Mouse (Mus musculus) MEL (cell line): ENCODE results near the gene Isoc2a.

Experiments
- CTCF ChIP-seq, 3 experiments: IDR thresholded peaks in 2 of 3; conservative IDR thresholded peaks in 1 of 3; 2 replicates each; pipeline ENCODE4 v1.5.1; 2011 to 2012; ENCODE audit warnings: low read length in 3 of 3, low read depth in 2 of 3, mild to moderate bottlenecking in 2 of 3, improper control_type of control experiment in 1 of 3, inconsistent platforms in 1 of 3, mixed read lengths in 1 of 3, moderate library complexity in 1 of 3; ENCODE audit not compliant: control insufficient read depth in 1 of 3, insufficient read depth in 1 of 3, poor library complexity in 1 of 3, severe bottlenecking in 1 of 3
- E2F4 ChIP-seq: IDR thresholded peaks from 2 replicates; pipeline ENCODE4 v1.6.1; 2011; ENCODE audit warnings: low read depth, low read length, improper control_type of control experiment, borderline replicate concordance
- ELF1 ChIP-seq: IDR thresholded peaks from 2 replicates; pipeline ENCODE4 v1.6.1; 2014; ENCODE audit warnings: low read depth, mild to moderate bottlenecking, inconsistent platforms, low read length, improper control_type of control experiment, moderate library complexity
- ETS1 ChIP-seq: IDR thresholded peaks from 2 replicates; pipeline ENCODE4 v1.6.1; 2012; ENCODE audit warnings: low read depth, mild to moderate bottlenecking, inconsistent platforms, low read length, improper control_type of control experiment, moderate library complexity
- GATA1 ChIP-seq: IDR thresholded peaks from 2 replicates; pipeline ENCODE4 v1.6.1; 2011; ENCODE audit warnings: low read depth, low read length, improper control_type of control experiment
- MAFK ChIP-seq: IDR thresholded peaks from 2 replicates; pipeline ENCODE4 v1.6.1; 2011; ENCODE audit warnings: low read depth, mild to moderate bottlenecking, low read length, improper control_type of control experiment, borderline replicate concordance
- POLR2A ChIP-seq, 2 experiments: IDR thresholded peaks; 2 replicates each; pipeline ENCODE4 v1.6.1; 2011 to 2012; ENCODE audit warnings: low read length in 2 of 2, mild to moderate bottlenecking in 2 of 2, control low read depth in 1 of 2, improper control_type of control experiment in 1 of 2, low read depth in 1 of 2, moderate library complexity in 1 of 2; ENCODE audit not compliant: control insufficient read depth in 1 of 2, insufficient read depth in 1 of 2, poor library complexity in 1 of 2
- USF1 ChIP-seq: IDR thresholded peaks from 2 replicates; pipeline ENCODE4 v1.6.1; 2014; ENCODE audit warnings: low read depth, mild to moderate bottlenecking, inconsistent platforms, low read length, improper control_type of control experiment, moderate library complexity
- ZMIZ1 ChIP-seq: IDR thresholded peaks from 2 replicates; pipeline ENCODE4 v1.6.1; 2012; ENCODE audit warnings: low read depth, mild to moderate bottlenecking, inconsistent platforms, low read length, improper control_type of control experiment, moderate library complexity

DNA sequence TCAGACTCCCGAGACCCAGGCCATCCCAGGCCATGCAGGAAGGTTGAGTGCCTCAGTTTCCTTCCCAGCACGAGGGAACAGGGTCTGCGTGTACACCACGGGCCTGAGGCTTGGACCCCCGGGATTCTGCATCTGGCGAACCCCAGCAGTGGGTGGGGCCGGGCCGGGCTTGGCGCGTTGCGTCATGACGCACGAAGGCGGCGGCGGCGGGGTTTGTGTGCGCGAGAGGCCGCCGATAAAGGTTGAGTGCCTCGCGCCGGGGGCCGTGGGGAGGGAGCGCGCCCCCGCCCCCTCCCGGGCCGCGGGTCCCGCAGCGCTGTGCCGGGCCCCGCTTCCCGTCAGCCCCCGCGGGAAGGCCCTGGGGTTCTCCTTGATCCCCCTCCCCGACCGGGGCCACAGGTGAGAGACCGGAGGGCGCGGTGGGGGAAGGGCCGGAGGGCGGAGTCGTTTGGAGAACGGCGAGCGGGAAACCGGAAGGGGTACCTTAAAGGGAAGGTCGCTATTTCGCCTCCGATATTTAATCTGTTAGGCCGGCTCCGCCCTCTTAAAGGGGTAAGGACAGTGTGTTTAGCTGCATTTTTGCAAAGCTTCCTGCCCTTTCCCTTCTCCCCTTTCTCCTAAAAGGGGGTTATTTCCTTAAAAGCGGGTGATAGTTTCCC, 38.2 kb downstream of the Isoc2a start, which contains the start of gene Zfp628:
- no peak for TF ChIP-seq MAFK
- TF ChIP-seq CTCF (IDR thresholded peaks at IDR 0.05 in 2 of 3, conservative IDR thresholded peaks at IDR 0.05 in 1 of 3; ENCODE audit: control insufficient read depth in 1 of 3, insufficient read depth in 1 of 3, low read depth in 2 of 3, low read length in 3 of 3, poor library complexity in 1 of 3, severe bottlenecking in 1 of 3): no peak
- no peak for TF ChIP-seq GATA1
- TF ChIP-seq POLR2A (IDR thresholded peaks at IDR 0.05; ENCODE audit: control insufficient read depth in 1 of 2, insufficient read depth in 1 of 2, low read depth in 1 of 2, low read length in 2 of 2, poor library complexity in 1 of 2): peak; percentile 70 to 86; a peak in 3 of 4 replicates
- no peak for TF ChIP-seq ZMIZ1
- TF ChIP-seq USF1: 0 out of 2 replicates have a peak, but pooled peaks have one; percentile 6
- TF ChIP-seq ETS1: no peak
- peak; percentile 92 for TF ChIP-seq ELF1
- TF ChIP-seq E2F4: no peak
